Mouse (Mus musculus) liver, embryonic 18 days (tissue): Measurements from ENCODE around the gene Rhoc. TPM values are rescaled to one million over a fixed set of nuclear protein-coding genes. Genes with fewer than 3 reads are reported as not detected.

Experiments used
- polyA plus RNA-seq: library from polyadenylated mRNA; depleted of rRNA; stranded (reverse); fragments of >200 nt; gene quantifications from 2 replicates; pipeline ENCODE4 v1.2.3, GENCODE M21; 2012; rRNA removed

Rhoc gene
- 25.4 and 26.2 TPM in 2 replicates for polyA plus RNA-seq

DNA sequence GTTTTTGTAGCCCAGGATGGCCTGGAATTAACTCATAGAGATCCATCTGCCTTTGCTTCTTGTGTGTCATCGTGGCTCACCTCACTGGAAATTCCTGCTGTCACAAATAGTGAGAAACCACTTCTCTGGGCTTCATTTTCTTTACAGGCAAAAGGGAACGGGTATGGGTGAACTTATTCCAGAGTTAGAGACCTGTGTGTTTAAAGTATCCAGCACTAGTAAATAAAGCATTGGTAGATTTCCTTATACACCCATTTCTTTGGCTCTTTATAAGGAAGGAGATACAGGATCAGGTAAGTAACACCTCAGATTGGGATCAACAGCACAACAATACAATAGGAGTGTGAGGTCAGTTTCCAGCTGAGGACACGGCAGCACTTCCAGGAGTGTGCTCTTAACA lies at the start of gene Rhoc:
Gene Rhoc, plus strand, starts transcription at position 301 of the 400 bp plus-strand sequence.

DNA sequence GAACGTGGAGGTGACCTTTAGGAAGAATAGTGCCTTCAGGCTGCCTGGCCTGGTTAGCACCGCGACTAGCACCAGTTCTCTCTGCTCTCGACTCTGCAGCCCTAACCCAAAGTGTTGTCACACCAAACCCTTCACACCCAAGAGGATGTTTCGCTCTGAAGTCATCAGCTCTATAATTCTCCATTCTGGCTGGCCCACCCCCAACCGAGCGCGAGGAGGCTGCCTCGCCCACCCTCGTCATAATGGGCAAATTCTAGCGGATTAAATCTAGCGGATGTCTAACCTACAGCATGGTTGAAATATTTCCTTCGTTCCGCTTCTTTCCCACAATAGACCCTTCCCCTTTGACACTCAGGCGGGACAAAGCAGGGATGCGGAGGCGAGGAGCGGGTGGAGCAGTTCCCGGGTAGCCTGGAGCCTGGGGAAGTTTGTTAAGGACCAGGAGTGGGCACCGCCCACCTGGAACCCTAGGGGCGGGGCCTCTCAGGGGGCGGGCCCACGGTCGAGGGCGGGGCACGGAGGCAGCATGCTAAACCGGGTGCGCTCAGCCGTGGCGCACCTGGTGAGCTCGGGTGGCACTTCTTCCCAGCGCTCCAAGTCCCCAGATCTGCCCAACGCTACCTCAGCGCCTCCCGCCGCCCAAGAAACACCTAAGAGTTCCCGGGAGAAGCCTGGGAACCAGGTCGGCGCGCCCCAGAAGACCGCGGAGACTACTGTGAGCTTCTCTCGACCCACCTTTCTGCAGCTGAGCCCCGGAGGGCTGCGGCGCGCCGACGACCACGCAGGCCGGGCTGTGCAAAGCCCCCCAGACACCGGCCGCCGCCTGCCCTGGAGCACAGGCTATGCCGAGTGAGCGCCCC lies 7.4 kb upstream of the Rhoc start, which contains the start of gene Ppm1j:
Gene Ppm1j, plus strand, starts transcription at position 496 of the 860 bp plus-strand sequence.

DNA sequence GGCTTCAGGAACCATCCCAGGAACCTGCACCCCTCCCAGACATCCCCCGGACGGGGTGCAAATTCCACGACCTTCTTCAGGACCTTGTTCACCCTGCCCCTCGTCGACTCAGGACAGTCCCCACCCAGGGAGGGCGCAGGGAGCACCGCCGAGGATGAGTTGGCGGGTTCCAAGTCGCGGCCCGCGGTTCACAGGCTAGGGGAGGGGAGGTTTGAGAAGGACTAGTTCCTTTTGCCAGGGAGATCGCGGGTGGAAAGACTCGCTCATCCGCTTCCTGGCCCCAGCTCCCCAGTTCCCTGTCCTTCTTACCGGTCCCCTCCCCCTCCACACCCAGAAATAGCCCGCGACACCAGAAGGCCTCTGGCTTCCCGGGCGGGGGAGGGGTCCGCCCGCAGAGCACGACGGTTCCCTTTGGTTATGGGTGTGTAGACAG lies 6.7 kb upstream of the Rhoc start, which contains the start of gene Fam19a3:
Gene Fam19a3, minus strand, starts transcription at position 370 of the 433 bp plus-strand sequence.

DNA sequence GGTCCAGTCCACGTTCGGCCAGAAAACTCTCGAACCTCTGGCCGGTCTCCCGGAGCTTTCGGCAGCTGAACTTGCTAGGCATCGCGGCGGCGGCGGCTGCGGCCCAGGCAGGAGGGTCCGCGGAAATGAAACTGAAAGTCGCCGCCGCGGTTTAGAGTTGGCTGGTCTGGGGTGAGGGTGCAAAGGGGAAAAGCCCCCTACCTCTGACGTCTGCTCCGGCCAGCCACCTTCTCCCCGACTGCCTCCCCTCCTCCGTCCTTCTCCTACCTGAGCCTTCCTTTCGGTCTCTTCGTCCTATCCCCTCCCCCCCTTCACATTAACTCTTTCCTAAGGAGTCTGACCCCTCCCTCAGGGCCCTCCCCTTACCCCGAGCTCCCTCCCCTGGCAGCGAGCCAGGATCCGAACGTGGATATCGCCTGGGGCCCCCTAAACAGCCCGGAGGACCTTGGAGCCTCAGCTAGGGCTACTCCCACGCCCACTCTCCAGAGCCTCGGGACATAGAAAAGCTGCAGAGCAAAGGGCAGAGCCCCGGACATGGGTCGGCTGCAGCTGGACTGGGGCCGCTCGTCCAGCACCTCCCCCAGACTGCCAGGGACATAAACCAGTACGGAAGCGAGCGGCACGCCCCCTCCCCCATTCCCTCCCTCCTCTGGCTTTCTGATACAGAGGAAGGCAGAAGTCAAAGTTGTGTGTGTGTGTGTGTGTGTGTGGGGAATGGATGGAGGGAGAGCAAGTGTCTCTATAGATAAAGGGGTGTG lies 30.0 kb downstream of the Rhoc start, which contains the start of gene Mov10:
Gene Mov10, minus strand, starts transcription at position 573 of the 758 bp plus-strand sequence.

Other genes starting within 250 kb of the Rhoc start
- gene Slc16a1, start 149.7 kb upstream of the Rhoc start, polyA plus RNA-seq, result 51.4 and 54.3 TPM in 2 replicates
- 0.36 and 0.47 TPM in 2 replicates for gene Ppm1j, start 7.3 kb upstream of the Rhoc start, polyA plus RNA-seq
- 0.05 and 0.06 TPM in 2 replicates for gene Fam19a3, start 6.5 kb upstream of the Rhoc start, polyA plus RNA-seq
- gene Mov10, start 30.2 kb downstream of the Rhoc start, polyA plus RNA-seq, result 13.6 and 14.7 TPM in 2 replicates
- gene St7l, start 75.6 kb downstream of the Rhoc start, polyA plus RNA-seq, result 5.6 and 7.1 TPM in 2 replicates
- gene Capza1, start 76.1 kb downstream of the Rhoc start, polyA plus RNA-seq, result 26.4 and 27.0 TPM in 2 replicates
- gene Wnt2b, start 173.5 kb downstream of the Rhoc start, polyA plus RNA-seq, result 0.07 TPM in 2 replicates